Mouse (Mus musculus): Measurements from ENCODE around the gene Hist1h2bp.
"Not testable (repeated sequence)": the region's sequence is repeated elsewhere in the genome, so short reads cannot be mapped to it uniquely, and the experiment has no call there.

Hist1h2bp gene

DNA sequence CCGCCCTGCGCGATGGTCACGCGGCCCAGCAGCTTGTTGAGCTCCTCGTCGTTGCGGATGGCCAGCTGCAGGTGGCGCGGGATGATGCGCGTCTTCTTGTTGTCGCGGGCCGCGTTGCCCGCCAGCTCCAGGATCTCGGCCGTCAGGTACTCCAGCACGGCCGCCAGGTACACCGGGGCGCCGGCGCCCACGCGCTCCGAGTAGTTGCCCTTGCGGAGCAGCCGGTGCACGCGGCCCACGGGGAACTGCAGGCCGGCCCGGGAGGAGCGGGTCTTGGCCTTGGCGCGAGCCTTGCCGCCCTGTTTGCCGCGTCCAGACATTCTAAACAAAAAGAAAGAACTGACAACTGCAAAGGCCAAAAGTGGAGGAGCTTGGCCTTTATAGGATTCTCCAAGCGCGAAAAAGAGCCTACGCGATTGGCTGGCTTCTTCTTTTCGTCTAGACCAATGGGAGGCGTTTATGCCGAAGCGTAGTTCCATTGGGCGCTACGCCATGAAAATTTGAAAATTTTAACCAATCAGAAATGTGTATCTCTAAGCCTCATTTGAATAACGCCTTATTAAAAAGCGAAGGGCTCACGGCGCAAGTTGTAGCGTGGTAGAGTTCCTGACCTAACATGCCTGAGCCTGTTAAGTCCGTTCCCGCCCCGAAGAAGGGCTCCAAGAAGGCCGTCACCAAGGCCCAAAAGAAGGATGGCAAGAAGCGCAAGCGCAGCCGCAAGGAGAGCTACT, at the start of gene Hist1h2bp, which contains the start of gene Hist1h2an:
Hist1h2bp (plus strand) TSS at position 563 of the 731 bp plus-strand sequence.
Hist1h2an (minus strand) TSS at position 320 of the 731 bp plus-strand sequence.
- peak; percentile 69 to 88 for DNase-seq (ENCODE audit: low spot score in 2 of 2)

GRCm38 (mm10) chr13:21745006-21745405, 42.3 kb upstream of the Hist1h2bp start:
- no peak for DNase-seq (ENCODE audit: low spot score in 2 of 2)

- DNase-seq (ENCODE audit: low spot score in 2 of 2), result no peak
These were observed 37.7 kb upstream of the Hist1h2bp start for GRCm38 (mm10) chr13:21749387-21750158.

DNA sequence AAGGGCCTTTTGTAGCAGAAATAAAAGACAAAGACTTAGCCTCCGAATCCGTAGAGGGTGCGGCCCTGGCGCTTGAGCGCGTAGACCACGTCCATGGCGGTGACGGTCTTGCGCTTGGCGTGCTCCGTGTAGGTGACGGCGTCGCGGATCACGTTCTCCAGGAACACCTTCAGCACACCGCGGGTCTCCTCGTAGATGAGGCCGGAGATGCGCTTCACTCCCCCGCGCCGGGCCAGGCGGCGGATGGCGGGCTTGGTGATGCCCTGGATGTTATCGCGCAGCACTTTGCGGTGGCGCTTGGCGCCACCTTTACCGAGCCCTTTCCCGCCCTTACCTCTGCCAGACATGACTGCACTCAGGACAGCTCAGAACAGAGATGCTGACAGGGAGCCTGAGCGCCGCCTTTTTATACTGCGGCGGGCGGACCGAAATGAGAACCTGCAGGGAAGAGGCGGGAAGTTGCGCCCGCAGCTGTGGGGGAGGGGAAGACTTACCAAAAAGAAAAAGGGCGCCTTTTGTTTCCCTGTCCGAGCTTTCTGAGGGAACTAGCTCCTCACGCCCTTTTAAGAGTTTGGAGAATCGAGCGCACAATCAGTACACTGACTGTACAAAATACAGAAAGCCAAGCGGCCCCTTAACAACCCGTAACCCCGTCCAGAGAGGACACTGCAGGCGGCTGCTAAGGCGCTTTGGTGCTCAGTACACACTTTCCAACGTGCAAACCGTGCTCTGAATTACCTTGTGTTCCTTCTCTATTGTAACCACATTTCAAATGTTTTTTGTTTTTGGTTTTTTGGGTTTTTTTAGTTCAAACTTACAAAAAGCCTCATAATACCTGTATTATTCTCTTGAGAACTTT, 36.9 kb upstream of the Hist1h2bp start, which contains the start of gene Hist1h4k:
Hist1h4k (minus strand) TSS at position 347 of the 859 bp plus-strand sequence.
- peak; percentile 62 to 77 for DNase-seq (ENCODE audit: low spot score in 2 of 2)

DNA sequence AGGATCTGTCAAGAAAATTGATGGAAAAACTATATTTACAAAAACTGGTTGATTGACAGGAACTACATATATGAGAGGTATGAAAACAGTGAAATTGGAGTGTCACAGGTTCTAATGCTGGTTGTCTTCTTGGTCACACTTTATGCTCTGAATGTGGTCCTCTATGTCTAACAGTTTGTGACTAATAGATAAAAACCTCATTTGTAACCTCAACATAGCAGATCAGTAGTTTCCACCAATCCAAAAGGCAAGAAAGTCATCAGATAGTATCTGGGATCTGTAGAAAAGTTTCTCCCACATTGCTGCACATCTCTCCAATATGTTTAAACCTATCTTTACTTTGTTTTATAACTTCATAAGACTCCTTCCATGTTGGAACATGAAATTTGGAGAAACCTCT, 35.8 kb upstream of the Hist1h2bp start:
- no peak for DNase-seq (ENCODE audit: low spot score in 2 of 2)

GRCm38 (mm10) chr13:21751827-21752226, 35.4 kb upstream of the Hist1h2bp start:
- no peak for DNase-seq (ENCODE audit: low spot score in 2 of 2)

- DNase-seq (ENCODE audit: low spot score in 2 of 2), result no peak
These were observed 34.9 kb upstream of the Hist1h2bp start for GRCm38 (mm10) chr13:21752356-21752755.

GRCm38 (mm10) chr13:21753051-21753523, 34.2 kb upstream of the Hist1h2bp start:
- no peak for DNase-seq (ENCODE audit: low spot score in 2 of 2)

DNA sequence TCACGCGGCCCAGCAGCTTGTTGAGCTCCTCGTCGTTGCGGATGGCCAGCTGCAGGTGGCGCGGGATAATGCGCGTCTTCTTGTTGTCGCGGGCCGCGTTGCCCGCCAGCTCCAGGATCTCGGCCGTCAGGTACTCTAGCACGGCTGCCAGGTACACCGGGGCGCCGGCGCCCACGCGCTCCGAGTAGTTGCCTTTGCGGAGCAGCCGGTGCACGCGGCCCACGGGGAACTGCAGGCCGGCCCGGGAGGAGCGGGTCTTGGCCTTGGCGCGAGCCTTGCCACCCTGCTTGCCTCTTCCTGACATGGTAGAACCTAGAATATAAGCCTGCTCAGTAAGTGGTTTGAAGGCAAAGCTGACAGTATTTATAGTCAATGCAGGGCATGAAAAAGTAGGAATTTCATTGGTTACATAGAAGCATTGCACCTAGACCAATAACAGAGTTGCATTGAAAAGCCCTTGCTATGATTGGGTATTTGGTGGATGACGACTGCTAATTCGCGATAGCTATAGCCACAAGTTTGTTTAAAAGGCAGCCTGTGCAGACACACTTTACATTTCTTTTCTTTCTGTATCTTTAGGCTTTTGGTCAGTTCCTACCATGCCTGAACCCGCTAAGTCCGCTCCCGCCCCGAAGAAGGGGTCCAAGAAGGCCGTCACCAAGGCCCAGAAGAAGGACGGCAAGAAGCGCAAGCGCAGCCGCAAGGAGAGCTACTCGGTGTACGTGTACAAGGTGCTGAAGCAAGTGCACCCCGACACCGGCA, 33.6 kb upstream of the Hist1h2bp start, which contains the start of the genes Hist1h2ak and Hist1h2bn:
Hist1h2ak (minus strand) TSS at position 304 of the 762 bp plus-strand sequence.
Hist1h2bn (plus strand) TSS at position 600 of the 762 bp plus-strand sequence.
- peak; percentile 9 to 23 for DNase-seq (ENCODE audit: low spot score in 2 of 2)

DNA sequence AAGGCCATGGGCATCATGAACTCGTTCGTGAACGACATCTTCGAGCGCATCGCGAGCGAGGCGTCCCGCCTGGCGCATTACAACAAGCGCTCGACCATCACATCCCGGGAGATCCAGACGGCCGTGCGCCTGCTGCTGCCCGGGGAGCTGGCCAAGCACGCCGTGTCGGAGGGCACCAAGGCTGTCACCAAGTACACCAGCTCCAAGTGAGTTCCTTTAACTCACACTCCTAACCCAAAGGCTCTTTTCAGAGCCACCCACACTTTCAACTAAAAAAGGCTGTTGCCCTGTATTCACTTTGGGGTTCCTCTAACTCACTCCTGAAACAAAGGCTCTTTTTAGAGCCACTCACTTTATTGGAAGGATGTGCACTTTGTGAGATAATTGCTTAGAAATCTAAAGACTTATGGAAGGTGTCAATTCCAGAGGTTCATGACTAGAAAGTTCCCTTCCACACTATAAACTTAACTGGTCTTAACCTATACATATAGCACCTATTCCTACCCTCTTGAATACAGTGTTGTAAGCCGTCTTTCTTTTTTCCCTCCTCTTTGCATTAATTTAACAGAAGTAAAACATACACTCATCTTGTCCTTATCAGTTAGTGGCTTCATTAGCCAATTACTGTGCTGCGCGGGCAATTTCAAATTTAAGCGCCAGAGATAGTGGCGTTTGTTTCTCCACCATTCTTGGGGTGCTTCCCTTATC, 32.8 kb upstream of the Hist1h2bp start:
- DNase-seq (ENCODE audit: low spot score in 2 of 2), result not testable (repeated sequence)

DNA sequence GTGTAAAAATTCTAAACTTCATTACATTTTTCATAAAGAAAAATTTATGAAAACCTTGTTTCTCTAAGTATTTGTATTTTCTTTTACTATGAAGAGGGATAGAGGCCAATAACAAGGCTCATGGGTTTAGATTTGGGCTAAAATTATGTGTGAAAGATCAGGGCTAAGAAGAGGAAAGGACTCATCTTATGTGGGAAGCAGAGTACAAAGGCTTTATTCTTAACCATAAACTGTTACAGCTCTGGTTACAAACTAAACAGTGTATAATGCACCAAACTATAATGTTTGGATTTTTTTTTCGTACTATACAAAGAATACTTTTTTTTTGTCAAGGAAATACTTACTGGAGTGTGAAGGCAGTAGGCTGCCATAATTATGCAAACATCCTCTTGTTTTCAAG, 31.6 kb upstream of the Hist1h2bp start:
- DNase-seq (ENCODE audit: low spot score in 2 of 2), result no peak

DNA sequence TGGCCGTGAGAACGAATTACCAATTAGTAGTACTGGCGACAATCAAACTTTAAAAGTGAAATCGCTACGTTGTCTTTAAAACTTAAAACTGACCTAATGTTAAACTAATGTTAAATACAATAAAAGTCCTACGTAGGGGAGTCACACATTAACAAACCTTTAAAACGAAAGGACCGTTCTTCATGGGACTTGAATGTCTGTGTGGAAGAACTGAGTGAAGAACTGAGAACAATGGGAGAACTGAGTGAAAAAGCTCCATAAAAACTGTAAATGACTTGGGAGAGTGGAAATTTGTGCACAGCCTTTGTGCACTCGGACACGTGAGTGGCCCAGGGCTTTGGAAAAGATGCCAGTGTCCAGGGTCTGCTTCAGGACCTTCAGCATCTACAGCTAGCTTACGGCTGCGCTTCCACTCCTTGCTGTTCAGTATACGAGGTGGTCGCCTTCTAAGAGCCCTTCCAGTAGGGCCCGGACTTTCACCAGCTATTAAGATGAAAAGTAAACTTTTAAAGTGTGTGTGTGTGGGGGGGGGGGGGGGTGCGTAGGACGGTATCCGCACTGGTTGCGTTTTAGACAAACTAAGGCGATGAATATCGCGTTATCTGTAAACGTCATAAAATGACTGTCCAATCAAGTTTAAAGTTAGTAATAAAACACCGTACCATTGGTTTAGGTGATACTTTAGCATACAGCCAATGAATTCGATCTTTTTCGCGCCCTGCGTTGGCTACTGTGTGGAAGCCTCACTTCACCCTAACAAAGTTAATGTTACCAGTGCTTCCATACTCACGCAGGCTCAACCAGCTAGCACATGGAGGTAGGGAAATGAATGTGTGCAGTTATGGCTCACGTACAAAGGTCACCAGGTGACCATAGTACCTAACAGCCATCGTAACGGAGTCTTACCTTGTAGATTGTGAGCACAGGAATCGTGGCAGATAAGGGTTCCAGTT, 8.2 kb upstream of the Hist1h2bp start:
- DNase-seq (ENCODE audit: low spot score in 2 of 2), result peak; percentile 15 to 16

DNA sequence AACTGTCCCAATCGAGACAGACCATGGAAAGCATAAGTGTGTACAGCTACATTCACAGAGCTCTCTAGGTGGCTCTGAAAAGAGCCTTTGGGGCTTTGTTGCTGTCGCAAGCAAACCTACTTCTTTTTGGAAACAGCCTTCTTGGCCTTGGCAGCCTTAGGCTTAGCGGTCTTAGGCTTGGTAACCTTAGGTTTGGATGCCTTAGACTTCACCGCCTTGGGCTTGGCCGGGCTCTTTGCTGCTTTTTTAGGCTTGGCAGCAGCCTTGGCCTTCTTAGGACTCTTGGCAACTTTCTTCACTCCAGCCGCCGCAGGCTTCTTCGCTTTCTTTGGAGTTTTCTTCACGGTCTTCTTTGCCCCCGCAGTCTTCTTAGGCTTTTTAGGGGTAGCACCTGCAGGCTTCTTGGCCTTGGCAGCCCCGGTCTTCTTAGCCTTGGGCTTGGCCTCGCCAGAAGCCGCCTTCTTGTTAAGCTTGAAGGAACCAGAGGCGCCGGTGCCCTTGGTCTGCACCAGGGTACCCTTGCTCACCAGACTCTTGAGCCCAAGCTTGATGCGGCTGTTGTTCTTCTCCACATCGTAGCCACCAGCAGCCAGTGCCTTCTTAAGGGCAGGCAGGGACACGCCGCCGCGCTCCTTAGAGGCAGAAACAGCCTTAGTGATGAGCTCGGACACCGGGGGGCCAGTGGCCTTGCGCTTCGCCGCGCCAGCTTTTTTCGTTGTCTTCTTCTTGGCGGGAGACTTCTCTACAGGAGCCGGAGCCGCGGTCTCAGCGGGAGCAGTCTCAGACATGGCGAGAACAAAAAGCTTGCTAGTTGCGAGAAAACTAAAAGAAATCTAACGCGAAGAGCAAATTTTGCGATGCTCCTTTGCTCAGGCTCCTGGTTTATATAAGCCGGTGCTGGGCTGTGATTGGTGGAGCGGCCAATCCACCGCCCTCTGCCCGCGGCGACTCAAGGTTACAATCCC, 7.2 kb upstream of the Hist1h2bp start, which contains the start of gene Hist1h1b:
Hist1h1b (minus strand) TSS at position 859 of the 965 bp plus-strand sequence.
- DNase-seq (ENCODE audit: low spot score in 2 of 2), result peak; percentile 11 to 39

- no peak for DNase-seq (ENCODE audit: low spot score in 2 of 2)
These were observed 6.2 kb upstream of the Hist1h2bp start for GRCm38 (mm10) chr13:21781021-21781555.

GRCm38 (mm10) chr13:21781639-21782038, 5.6 kb upstream of the Hist1h2bp start:
- DNase-seq (ENCODE audit: low spot score in 2 of 2), result no peak

DNA sequence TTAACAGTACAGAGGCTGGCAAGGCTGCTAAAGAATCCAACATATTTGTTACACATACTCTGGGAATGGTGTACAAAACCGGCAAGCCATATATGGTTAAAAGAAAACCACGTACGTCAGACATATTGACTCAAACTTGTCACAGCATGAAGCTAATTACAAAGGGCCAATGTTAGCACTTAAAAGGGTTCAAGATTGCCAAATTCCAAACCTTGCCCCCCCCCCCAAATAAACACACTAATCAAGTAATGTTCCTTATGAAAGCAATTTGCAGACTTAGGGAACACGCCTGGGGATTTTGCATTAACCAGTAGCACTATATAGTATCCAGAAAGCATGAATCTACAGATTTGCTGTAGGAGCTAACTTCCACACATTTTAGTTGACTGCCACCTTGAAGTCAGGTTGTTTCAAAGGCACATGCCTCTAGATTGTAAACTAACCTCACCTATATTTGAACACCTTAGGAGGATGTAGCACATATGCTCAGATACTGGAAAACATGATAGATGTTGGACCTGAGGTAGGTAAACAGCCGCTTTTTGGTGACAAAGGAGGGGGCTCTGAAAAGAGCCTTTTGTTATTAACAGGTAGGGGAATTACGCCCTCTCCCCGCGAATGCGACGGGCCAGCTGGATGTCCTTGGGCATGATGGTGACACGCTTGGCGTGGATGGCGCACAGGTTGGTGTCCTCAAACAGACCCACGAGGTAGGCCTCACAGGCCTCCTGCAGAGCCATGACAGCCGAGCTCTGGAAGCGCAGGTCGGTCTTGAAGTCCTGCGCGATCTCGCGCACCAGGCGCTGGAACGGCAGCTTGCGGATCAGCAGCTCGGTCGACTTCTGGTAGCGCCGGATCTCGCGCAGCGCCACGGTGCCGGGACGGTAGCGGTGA, 4.7 kb upstream of the Hist1h2bp start:
- peak in 1 of 2 experiments; percentile 11 for DNase-seq (ENCODE audit: low spot score in 2 of 2)

All from urinary bladder, adult 18-20 months (tissue).